Mouse (Mus musculus) layer of hippocampus, postnatal 25 days (tissue): ENCODE measurements around the gene Pik3r2. TPM values are rescaled to one million over a fixed set of nuclear protein-coding genes. Genes with fewer than 3 reads are reported as not detected.
A peak's percentile ranks its signal among the peaks of the same experiment; 100 is the strongest.

ENCODE experiments used
- DNase-seq, 2 experiments: peaks; one replicate each; pipeline ENCODE4 v3.0.0; 2022; ENCODE audit warnings: mixed read lengths in 2 of 2, low spot score in 1 of 2; ENCODE audit errors: extremely low spot score in 1 of 2
- total RNA-seq, 2 experiments: library from RNA; stranded (reverse); gene quantifications; 2 replicates each; pipeline ENCODE4 v1.2.3; 2021

The Pik3r2 gene
- total RNA-seq, 2 experiments from 2014 or later, result 154 to 159 TPM

- no peak for DNase-seq
These were observed 540 bp downstream of the Pik3r2 start for GRCm38 (mm10) chr8:70775851-70776495.

- no peak for DNase-seq
These were observed 1.3 kb downstream of the Pik3r2 start for GRCm38 (mm10) chr8:70775227-70775626.

- DNase-seq, result no peak
These were observed 1.8 kb downstream of the Pik3r2 start for GRCm38 (mm10) chr8:70774740-70775139.

GRCm38 (mm10) chr8:70773833-70774232 lies 2.7 kb downstream of the Pik3r2 start:
- DNase-seq, result peak in 1 of 2 experiments; percentile 49

GRCm38 (mm10) chr8:70773410-70773809 lies 3.1 kb downstream of the Pik3r2 start:
- DNase-seq, result no peak

GRCm38 (mm10) chr8:70772890-70773289 lies 3.6 kb downstream of the Pik3r2 start:
- no peak for DNase-seq

GRCm38 (mm10) chr8:70772075-70772474 lies 4.4 kb downstream of the Pik3r2 start:
- DNase-seq, result no peak

GRCm38 (mm10) chr8:70771217-70771616 lies 5.3 kb downstream of the Pik3r2 start:
- no peak for DNase-seq

- no peak for DNase-seq
These were observed 5.8 kb downstream of the Pik3r2 start for GRCm38 (mm10) chr8:70770748-70771147.

GRCm38 (mm10) chr8:70769858-70770257 lies 6.7 kb downstream of the Pik3r2 start:
- no peak for DNase-seq

GRCm38 (mm10) chr8:70769359-70769758 lies 7.2 kb downstream of the Pik3r2 start:
- DNase-seq, result peak; percentile 94 to 99

GRCm38 (mm10) chr8:70768956-70769355 lies 7.6 kb downstream of the Pik3r2 start:
- DNase-seq, result no peak

GRCm38 (mm10) chr8:70768231-70768776 lies 8.2 kb downstream of the Pik3r2 start:
- peak in 1 of 2 experiments; percentile 8 for DNase-seq

- peak in 1 of 2 experiments; percentile 3 for DNase-seq
These were observed 9.0 kb downstream of the Pik3r2 start for GRCm38 (mm10) chr8:70767503-70767902.

- DNase-seq, result peak in 1 of 2 experiments; percentile 9
These were observed 9.7 kb downstream of the Pik3r2 start for GRCm38 (mm10) chr8:70766571-70767440.

- peak in 1 of 2 experiments; percentile 13 for DNase-seq
These were observed 10.5 kb downstream of the Pik3r2 start for GRCm38 (mm10) chr8:70765838-70766570.

- no peak for DNase-seq
These were observed 11.2 kb downstream of the Pik3r2 start for GRCm38 (mm10) chr8:70765329-70765728.

GRCm38 (mm10) chr8:70764676-70765075 lies 11.8 kb downstream of the Pik3r2 start:
- no peak for DNase-seq

- no peak for DNase-seq
These were observed 12.5 kb downstream of the Pik3r2 start for GRCm38 (mm10) chr8:70764026-70764425.

- DNase-seq, result peak in 1 of 2 experiments; percentile 74
These were observed 13.2 kb downstream of the Pik3r2 start for GRCm38 (mm10) chr8:70763354-70763753.

GRCm38 (mm10) chr8:70762118-70762517 lies 14.4 kb downstream of the Pik3r2 start:
- no peak for DNase-seq
